Mouse (Mus musculus) lung, adult 2 months (tissue): ENCODE measurements around the gene Maml2.

Experiments
- CTCF ChIP-seq: fragments of 200-500 bp; IDR thresholded peaks from 2 replicates; pipeline ENCODE4 v1.5.1; 2011; ENCODE audit warnings: mild to moderate bottlenecking, low read length, control low read depth; ENCODE audit not compliant: insufficient read depth
- POLR2A ChIP-seq: fragments of 200-500 bp; IDR thresholded peaks from 2 replicates; pipeline ENCODE4 v1.6.1; 2011; ENCODE audit warnings: low read depth, mild to moderate bottlenecking, control low read depth, low read length, borderline replicate concordance; ENCODE audit errors: extremely low read depth

GRCm38 (mm10) chr9:13748404-13748797 lies 450.6 kb downstream of the Maml2 start, which contains the start of gene Mtmr2:
- TF ChIP-seq CTCF (no peak), POLR2A (no peak)
